Mouse (Mus musculus) heart, postnatal 0 days (tissue): ENCODE data around the gene Mtmr14.

Source experiments
- CTCF ChIP-seq: IDR thresholded peaks from 2 replicates; pipeline ENCODE4 v1.5.1; 2016; ENCODE audit warnings: antibody characterized with exemption, control low read depth, low read depth
- EP300 ChIP-seq: IDR thresholded peaks from 2 replicates; pipeline ENCODE4 v1.6.1; 2016; ENCODE audit warnings: antibody characterized with exemption, low read depth

GRCm38 (mm10) chr6:113286316-113286715 lies 48.7 kb downstream of the Mtmr14 start:
- no peak for TF ChIP-seq CTCF
- no peak for TF ChIP-seq EP300
